Mouse (Mus musculus): Measurements from ENCODE around the gene Gm20807.
"Not testable (repeated sequence)": the region's sequence is repeated elsewhere in the genome, so short reads cannot be mapped to it uniquely, and the experiment has no call there.

The Gm20807 gene

GRCm38 (mm10) chrY:13042591-13042990, at the start of gene Gm20807:
Gene Gm20807 (plus strand): TSS chrY:13042891.
- DNase-seq (ENCODE audit: low spot score): not testable (repeated sequence)
